In the genomic region with DNA sequence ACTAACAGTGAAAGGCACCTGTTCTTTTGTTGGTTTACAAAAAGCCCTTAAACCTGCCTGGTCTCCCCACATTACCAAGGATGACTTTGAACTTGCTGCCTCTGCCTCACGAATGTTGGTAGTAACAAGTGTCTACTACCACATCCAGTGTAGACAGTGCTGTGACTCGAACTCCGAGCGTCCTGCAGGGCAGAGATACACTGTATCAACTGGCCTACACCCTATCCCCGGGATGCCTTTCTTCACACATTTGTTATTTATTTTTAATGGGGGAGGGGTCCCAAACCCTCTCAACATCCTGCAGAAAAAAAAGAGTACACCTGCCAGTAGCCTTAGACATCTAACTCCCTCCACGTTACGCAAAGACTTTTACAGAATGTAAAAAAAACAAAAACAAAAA, we compare ENCODE assay signal across 8 mouse cellular contexts. TPM values are rescaled to one million over a fixed set of nuclear protein-coding genes. Genes with fewer than 3 reads are reported as not detected.
DNase-seq lines count a peak whose midpoint lies in the region; ATAC-seq and TF ChIP-seq lines count a peak whose summit lies in the region.

No protein-coding gene starts in this region.

- peak overlapping the region; percentile 54 for H3K4me2 ChIP-seq in stomach, embryonic 14.5 days (replicated peaks; ENCODE audit: low read depth, low read length)

- peaks cover 7% of the 10 kb centered on the region for H3K36me3 ChIP-seq in spleen, adult 2 months (ENCODE audit: control insufficient read depth, insufficient read depth, low read length)
- peaks cover 35% of the 10 kb centered on the region for H3K36me3 ChIP-seq in limb, embryonic 10.5 days
- H3K36me3 ChIP-seq in stomach, embryonic 14.5 days (ENCODE audit: control insufficient read depth, insufficient read depth, low read length): 0 out of 2 replicates have a peak, but pooled peaks cover 2% of the 10 kb centered on the region

- no peak for DNase-seq in cerebellum, adult 2 months
- no peak for DNase-seq in cerebellum, adult 11 months
- no peak for DNase-seq in spleen, adult 2 months (ENCODE audit: low read depth in 1 of 2, low spot score in 2 of 2)
- DNase-seq in spleen, postnatal 36 days (ENCODE audit: low spot score in 2 of 2): no peak
- DNase-seq in limb, embryonic 10.5 days (ENCODE audit: low spot score): no peak
- no peak for DNase-seq in MN1 (ENCODE audit: low spot score)
- DNase-seq in kidney, postnatal 10 days: no peak

- ATAC-seq in stomach, embryonic 14.5 days (ENCODE audit: insufficient number of reproducible peaks, insufficient read depth, low FRiP score, low read depth): no peak

- H3K9me3 ChIP-seq in limb, embryonic 10.5 days (replicated peaks): no peaks in the 10 kb centered on the region
- H3K9me3 ChIP-seq in stomach, embryonic 14.5 days (ENCODE audit: control insufficient read depth, low read depth, low read length): no peaks in the 10 kb centered on the region

- no peak for TF ChIP-seq POLR2A in cerebellum, adult 2 months (IDR thresholded peaks at IDR 0.05; ENCODE audit: borderline replicate concordance, insufficient read depth, low read length)
- no peak for TF ChIP-seq POLR2A in spleen, adult 2 months (IDR thresholded peaks at IDR 0.05; ENCODE audit: low read depth, low read length)

- peak overlapping the region; percentile 61 for H3K4me3 ChIP-seq in cerebellum, adult 2 months (replicated peaks; ENCODE audit: insufficient read depth, low read depth, low read length)
- H3K4me3 ChIP-seq in spleen, adult 2 months (ENCODE audit: extremely low read depth, insufficient read depth, insufficient read length): peak overlapping the region; percentile 87; the same call in 1 of the 2 replicates
- peak overlapping the region; percentile 94 for H3K4me3 ChIP-seq in limb, embryonic 10.5 days
- H3K4me3 ChIP-seq in stomach, embryonic 14.5 days (ENCODE audit: low read depth, low read length): peak overlapping the region; percentile 68

- TF ChIP-seq CTCF in cerebellum, adult 2 months (IDR thresholded peaks at IDR 0.05; ENCODE audit: borderline replicate concordance, insufficient read depth, low read depth, low read length): no peak
- no peak for TF ChIP-seq CTCF in spleen, adult 2 months (IDR thresholded peaks at IDR 0.05; ENCODE audit: extremely low read depth, insufficient read depth, insufficient read length, insufficient replicate concordance)

- no peak overlapping the region for H3K9ac ChIP-seq in stomach, embryonic 14.5 days (replicated peaks; ENCODE audit: low read depth, low read length)

- WGBS in cerebellum, adult 2 months: 4% methylated on average over 7 of the region's 7 CpGs
- 12% methylated on average over 7 of the region's 7 CpGs for WGBS in spleen, adult 2 months
- 8% methylated on average over 7 of the region's 7 CpGs for WGBS in limb, embryonic 10.5 days
- 3% methylated on average over 7 of the region's 7 CpGs for WGBS in stomach, embryonic 14.5 days

- no peaks in the 10 kb centered on the region for H3K27me3 ChIP-seq in cerebellum, adult 2 months (ENCODE audit: control insufficient read depth, insufficient read depth, low read length)
- H3K27me3 ChIP-seq in spleen, adult 2 months (ENCODE audit: control insufficient read depth, insufficient read depth, low read length): no peaks in the 10 kb centered on the region
- no peaks in the 10 kb centered on the region for H3K27me3 ChIP-seq in limb, embryonic 10.5 days (ENCODE audit: low read depth, poor library complexity, severe bottlenecking)
- H3K27me3 ChIP-seq in stomach, embryonic 14.5 days (ENCODE audit: control insufficient read depth, insufficient read depth, low read length): no peaks in the 10 kb centered on the region

- 0 out of 2 replicates have a peak, but pooled peaks cover 4% of the 10 kb centered on the region for H3K4me1 ChIP-seq in cerebellum, adult 2 months (ENCODE audit: control insufficient read depth, insufficient read depth, low read length)
- peaks cover 3% of the 10 kb centered on the region; the same call in 1 of the 2 replicates for H3K4me1 ChIP-seq in spleen, adult 2 months (ENCODE audit: control insufficient read depth, insufficient read depth, insufficient read length)
- peaks cover 20% of the 10 kb centered on the region for H3K4me1 ChIP-seq in limb, embryonic 10.5 days
- H3K4me1 ChIP-seq in stomach, embryonic 14.5 days (ENCODE audit: control insufficient read depth, insufficient read depth, low read length): peaks cover 12% of the 10 kb centered on the region; the same call in 1 of the 2 replicates

- no peak overlapping the region for H3K27ac ChIP-seq in cerebellum, adult 2 months (ENCODE audit: insufficient read depth, low read length)
- no peak overlapping the region for H3K27ac ChIP-seq in spleen, adult 2 months (ENCODE audit: insufficient read depth, low read length)
- H3K27ac ChIP-seq in limb, embryonic 10.5 days: peak overlapping the region; percentile 97
- no peak overlapping the region for H3K27ac ChIP-seq in stomach, embryonic 14.5 days (ENCODE audit: low read length)

RNA-seq across cellular contexts. Expression of gene Pcgf6, which starts 0.9 kb away (rescaled TPM):
- 40.4 and 40.9 TPM in 2 replicates for polyA plus RNA-seq in cerebellum, adult 2 months (2012; rRNA removed)
- 4.8 and 8.8 TPM in 2 replicates for polyA plus RNA-seq in spleen, adult 2 months (2012; rRNA removed)
- 35.3 and 38.2 TPM in 2 replicates for polyA plus RNA-seq in limb, embryonic 10.5 days (2016; fragmentation: Nextera tagmentation; extraction: Ambion mirVana)
- 22.0 and 24.0 TPM in 2 replicates for polyA plus RNA-seq in stomach, embryonic 14.5 days (2014; fragmentation: Nextera tagmentation; extraction: Ambion mirVana)

RNA-seq across cellular contexts. Expression of gene Taf5, which starts 17.7 kb away (rescaled TPM):
- polyA plus RNA-seq in cerebellum, adult 2 months (2012; rRNA removed): 5.1 and 5.2 TPM in 2 replicates
- polyA plus RNA-seq in spleen, adult 2 months (2012; rRNA removed): 2.4 and 3.1 TPM in 2 replicates
- 8.6 and 8.7 TPM in 2 replicates for polyA plus RNA-seq in limb, embryonic 10.5 days (2016; fragmentation: Nextera tagmentation; extraction: Ambion mirVana)
- polyA plus RNA-seq in stomach, embryonic 14.5 days (2014; fragmentation: Nextera tagmentation; extraction: Ambion mirVana): 7.3 and 8.5 TPM in 2 replicates

RNA-seq across cellular contexts. Expression of gene Nt5c2, which starts 34.9 kb away (rescaled TPM):
- 48.9 and 49.3 TPM in 2 replicates for polyA plus RNA-seq in cerebellum, adult 2 months (2012; rRNA removed)
- polyA plus RNA-seq in spleen, adult 2 months (2012; rRNA removed): 10.2 and 11.1 TPM in 2 replicates
- polyA plus RNA-seq in limb, embryonic 10.5 days (2016; fragmentation: Nextera tagmentation; extraction: Ambion mirVana): 75.4 and 89.8 TPM in 2 replicates
- polyA plus RNA-seq in stomach, embryonic 14.5 days (2014; fragmentation: Nextera tagmentation; extraction: Ambion mirVana): 84.2 and 106 TPM in 2 replicates

RNA-seq across cellular contexts. Expression of gene Ina, which starts 35.3 kb away (rescaled TPM):
- 214 and 232 TPM in 2 replicates for polyA plus RNA-seq in cerebellum, adult 2 months (2012; rRNA removed)
- 0.02 TPM in 1 of 2 replicates, not detected in the other for polyA plus RNA-seq in spleen, adult 2 months (2012; rRNA removed)
- polyA plus RNA-seq in limb, embryonic 10.5 days (2016; fragmentation: Nextera tagmentation; extraction: Ambion mirVana): 0.11 and 0.15 TPM in 2 replicates
- polyA plus RNA-seq in stomach, embryonic 14.5 days (2014; fragmentation: Nextera tagmentation; extraction: Ambion mirVana): 16.0 and 18.7 TPM in 2 replicates

RNA-seq across cellular contexts. Expression of gene Usmg5, which starts 40.6 kb away (rescaled TPM):
- 977 and 998 TPM in 2 replicates for polyA plus RNA-seq in cerebellum, adult 2 months (2012; rRNA removed)
- 11.9 and 13.9 TPM in 2 replicates for polyA plus RNA-seq in spleen, adult 2 months (2012; rRNA removed)
- polyA plus RNA-seq in limb, embryonic 10.5 days (2016; fragmentation: Nextera tagmentation; extraction: Ambion mirVana): 1,161 and 1,186 TPM in 2 replicates
- polyA plus RNA-seq in stomach, embryonic 14.5 days (2014; fragmentation: Nextera tagmentation; extraction: Ambion mirVana): 1,169 and 1,234 TPM in 2 replicates
